Mouse (Mus musculus): ENCODE results near the gene Saysd1.

DNA sequence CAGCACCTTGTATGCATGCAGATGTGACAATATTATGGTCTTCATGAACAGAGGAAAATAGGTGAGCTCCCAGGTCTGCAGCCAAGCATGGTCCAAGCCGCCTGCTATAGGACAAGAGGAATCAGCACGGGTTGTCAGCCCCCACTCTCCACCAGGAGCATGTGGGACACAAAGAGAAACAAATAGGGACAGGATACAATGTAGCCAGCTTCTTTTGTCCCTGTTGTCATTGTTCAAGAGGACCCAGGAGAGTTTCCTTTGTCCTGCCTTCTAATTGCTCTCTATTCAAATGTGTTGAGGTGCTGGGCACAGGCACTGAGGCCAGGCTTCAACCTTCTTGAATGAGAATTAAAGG lies 89.9 kb downstream of the Saysd1 start:
- no peak for TF ChIP-seq CTCF (IDR thresholded peaks at IDR 0.05; ENCODE audit: control insufficient read depth, insufficient read depth, low read length)
- no peak for TF ChIP-seq POLR2A (IDR thresholded peaks at IDR 0.05; ENCODE audit: borderline replicate concordance, control insufficient read depth, low read depth, low read length)
